Mouse (Mus musculus): Measurements from ENCODE around the gene Sugp1.

DNA sequence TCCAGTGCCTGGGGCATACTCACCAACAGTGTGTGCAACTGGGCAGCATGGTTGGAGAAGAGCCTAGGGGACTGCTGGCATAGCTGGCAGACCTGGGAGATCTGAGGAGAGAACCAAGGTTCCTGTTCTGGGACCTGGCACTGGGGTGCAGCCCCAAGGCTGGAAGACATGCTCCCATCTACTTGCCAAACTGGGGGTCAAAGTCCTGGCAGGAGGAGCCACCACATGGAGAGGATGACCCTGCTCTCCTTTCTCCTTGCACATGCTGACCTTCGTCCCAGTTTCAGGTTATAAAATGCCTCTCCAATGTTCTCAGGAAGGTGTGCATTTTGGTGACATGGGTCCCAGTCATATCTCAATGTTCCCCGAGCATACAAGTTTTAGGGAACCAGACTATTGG is 16.5 kb upstream of the Sugp1 start:
- TF ChIP-seq CTCF (IDR thresholded peaks at IDR 0.05; ENCODE audit: extremely low read depth, insufficient read depth, low read length) (no peak), POLR2A (IDR thresholded peaks at IDR 0.05; ENCODE audit: extremely low read depth, insufficient read depth, low read length) (no peak)
